Mouse (Mus musculus) kidney, embryonic 14.5 days (tissue): ENCODE data around the gene Ntsr1. TPM values are rescaled to one million over a fixed set of nuclear protein-coding genes. Genes with fewer than 3 reads are reported as not detected.

Experiments
- ATAC-seq: fragments of 200-750 bp; cut with Nextera tagmentation; 2 replicates; pipeline ENCODE4 v1.8.0; 2017; ENCODE audit warnings: moderate number of reproducible peaks, mild to moderate bottlenecking, moderate TSS enrichment, moderate library complexity; ENCODE audit not compliant: low FRiP score, low TSS enrichment
- H3K27ac ChIP-seq: fragments of 300-500 bp; sonication (generic); 2 replicates; pipeline ENCODE4 v1.5.1; 2014; ENCODE audit warnings: low read depth, mild to moderate bottlenecking, low read length, moderate library complexity, mixed read lengths
- H3K27me3 ChIP-seq: fragments of 300-500 bp; sonication (generic); 2 replicates; pipeline ENCODE4 v1.6.1; 2014; ENCODE audit warnings: mild to moderate bottlenecking, low read length; ENCODE audit not compliant: control insufficient read depth, insufficient read depth
- H3K36me3 ChIP-seq: fragments of 300-500 bp; sonication (generic); 2 replicates; pipeline ENCODE4 v1.6.1; 2014; ENCODE audit warnings: low read length, mixed read lengths; ENCODE audit not compliant: control insufficient read depth, insufficient read depth
- H3K4me1 ChIP-seq: fragments of 300-500 bp; sonication (generic); 2 replicates; pipeline ENCODE4 v1.6.1; 2014; ENCODE audit warnings: low read length, mixed read lengths; ENCODE audit not compliant: control insufficient read depth, insufficient read depth
- H3K4me2 ChIP-seq: fragments of 300-500 bp; sonication (generic); replicated peaks from 2 replicates; pipeline ENCODE4 v1.6.1; 2014; ENCODE audit warnings: low read depth, mild to moderate bottlenecking, low read length
- H3K4me3 ChIP-seq: fragments of 300-500 bp; sonication (generic); 2 replicates; pipeline ENCODE4 v1.5.1; 2014; ENCODE audit warnings: mild to moderate bottlenecking, low read length
- H3K9ac ChIP-seq: fragments of 300-500 bp; sonication (generic); 2 replicates; pipeline ENCODE4 v1.6.1; 2014; ENCODE audit warnings: low read depth, mild to moderate bottlenecking, low read length, moderate library complexity
- H3K9me3 ChIP-seq: fragments of 300-500 bp; sonication (generic); 2 replicates; pipeline ENCODE4 v1.6.1; 2016; ENCODE audit warnings: low read length; ENCODE audit not compliant: control insufficient read depth
- WGBS: fragments of 180-500 bp; shearing (Covaris S2); extraction: QIAGEN DNeasy Blood & Tissue Kit; methylation state at CpG from one replicate; pipeline ENCODE4 v1.1.7; 2014; 5-methylcytosine and 5-hydroxymethylcytosine counted together
- polyA plus RNA-seq: library from polyadenylated mRNA; unstranded; fragments of >200 nt; fragmentation: Nextera tagmentation; extraction: Ambion mirVana; gene quantifications from 2 replicates; pipeline ENCODE4 v1.2.1, GENCODE M21; 2014

Ntsr1 gene
- polyA plus RNA-seq, 1 experiment from 2014 or later = 12.4 TPM

- Histone ChIP-seq H3K27me3 (no peaks in the 10 kb centered on the region), H3K4me2 (no peak overlapping the region), H3K27ac (no peak overlapping the region), H3K4me1 (peaks cover 7% of the 10 kb centered on the region), H3K36me3 (no peaks in the 10 kb centered on the region), H3K9me3 (no peaks in the 10 kb centered on the region), H3K9ac (no peak overlapping the region), H3K4me3 (no peak overlapping the region)
- 44% methylated on average over 6 of the region's 6 CpGs for WGBS
- ATAC-seq = no peak
Observed at GRCm38 (mm10) chr2:180563296-180563695, 63.5 kb downstream of the Ntsr1 start.

- Histone ChIP-seq H3K9me3 (no peaks in the 10 kb centered on the region), H3K9ac (no peak overlapping the region), H3K27me3 (no peaks in the 10 kb centered on the region), H3K27ac (0 out of 2 replicates have a peak overlapping the region, but pooled peaks have one; percentile 2), H3K36me3 (no peaks in the 10 kb centered on the region), H3K4me3 (no peak overlapping the region), H3K4me2 (no peak overlapping the region), H3K4me1 (peaks cover 12% of the 10 kb centered on the region)
- WGBS = 13% methylated on average over 5 of the region's 5 CpGs
- 0 out of 2 replicates have a peak, but pooled peaks have one; percentile 22 for ATAC-seq
Observed at GRCm38 (mm10) chr2:180563841-180564240, 64.1 kb downstream of the Ntsr1 start.

- H3K4me2 ChIP-seq = no peak overlapping the region
- peaks cover 15% of the 10 kb centered on the region for H3K4me1 ChIP-seq
- H3K27ac ChIP-seq = no peak overlapping the region
- 43% methylated on average over 13 of the region's 13 CpGs for WGBS
- ATAC-seq = no peak
- H3K9ac ChIP-seq = no peak overlapping the region; the same call in 1 of the 2 replicates
- H3K36me3 ChIP-seq = no peaks in the 10 kb centered on the region
- no peak overlapping the region for H3K4me3 ChIP-seq
- H3K9me3 ChIP-seq = no peaks in the 10 kb centered on the region
- H3K27me3 ChIP-seq = no peaks in the 10 kb centered on the region
Observed at GRCm38 (mm10) chr2:180566240-180566913, 66.6 kb downstream of the Ntsr1 start.

GRCm38 (mm10) chr2:180569028-180569643, 69.4 kb downstream of the Ntsr1 start:
- Histone ChIP-seq H3K4me1 (peaks cover 12% of the 10 kb centered on the region), H3K36me3 (no peaks in the 10 kb centered on the region), H3K9ac (no peak overlapping the region), H3K9me3 (no peaks in the 10 kb centered on the region), H3K4me3 (no peak overlapping the region), H3K4me2 (no peak overlapping the region), H3K27me3 (no peaks in the 10 kb centered on the region), H3K27ac (peak overlapping the region; percentile 77)
- peak; percentile 70 for ATAC-seq
- WGBS = 22% methylated on average over 3 of the region's 3 CpGs

GRCm38 (mm10) chr2:180576482-180576881, 76.7 kb downstream of the Ntsr1 start:
- H3K36me3 ChIP-seq = no peaks in the 10 kb centered on the region
- peak overlapping the region; percentile 56; the same call in 1 of the 2 replicates for H3K27ac ChIP-seq
- H3K4me1 ChIP-seq = no peaks in the 10 kb centered on the region
- H3K4me3 ChIP-seq = no peak overlapping the region
- no peaks in the 10 kb centered on the region for H3K9me3 ChIP-seq
- ATAC-seq = no peak
- H3K9ac ChIP-seq = no peak overlapping the region; the same call in 1 of the 2 replicates
- H3K4me2 ChIP-seq = no peak overlapping the region
- 47% methylated on average over 4 of the region's 4 CpGs for WGBS
- H3K27me3 ChIP-seq = no peaks in the 10 kb centered on the region

- Histone ChIP-seq H3K4me3 (no peak overlapping the region), H3K9me3 (no peaks in the 10 kb centered on the region), H3K36me3 (no peaks in the 10 kb centered on the region), H3K4me2 (no peak overlapping the region), H3K27ac (no peak overlapping the region), H3K4me1 (peaks cover 7% of the 10 kb centered on the region), H3K27me3 (no peaks in the 10 kb centered on the region), H3K9ac (no peak overlapping the region)
- WGBS = 5% methylated on average over 3 of the region's 3 CpGs
- no peak for ATAC-seq
Observed at GRCm38 (mm10) chr2:180578686-180579085, 78.9 kb downstream of the Ntsr1 start.

- Histone ChIP-seq H3K4me3 (no peak within 1 kb of the TSS), H3K4me1 (peaks cover 12% of the 10 kb centered on the region), H3K9me3 (no peaks in the 10 kb centered on the region), H3K36me3 (peaks cover 16% of the 10 kb centered on the region), H3K27me3 (no peaks in the 10 kb centered on the region), H3K9ac (no peak within 1 kb of the TSS), H3K27ac (peak within 1 kb of the TSS; percentile 24; the same call in 1 of the 2 replicates), H3K4me2 (no peak within 1 kb of the TSS; the same call in 1 of the 2 replicates)
- WGBS = 77% methylated on average over 3 of the region's 3 CpGs
- ATAC-seq = no peak
Observed at GRCm38 (mm10) chr2:180581002-180581401, 81.2 kb downstream of the Ntsr1 start, which contains the start of gene Mrgbp. Mrgbp (plus strand) TSS chr2:180581304.

- H3K27ac ChIP-seq = peak overlapping the region; percentile 51
- H3K36me3 ChIP-seq = peaks cover 26% of the 10 kb centered on the region
- peak overlapping the region; percentile 96 for H3K9ac ChIP-seq
- H3K4me3 ChIP-seq = peak overlapping the region; percentile 91
- H3K4me1 ChIP-seq = peaks cover 12% of the 10 kb centered on the region
- WGBS = under 1% methylated on average over 51 of the region's 57 CpGs
- H3K4me2 ChIP-seq = peak overlapping the region; percentile 95
- peak; percentile 85 for ATAC-seq
- no peaks in the 10 kb centered on the region for H3K9me3 ChIP-seq
- no peaks in the 10 kb centered on the region for H3K27me3 ChIP-seq
Observed at GRCm38 (mm10) chr2:180582481-180583153, 82.8 kb downstream of the Ntsr1 start.
